Mouse (Mus musculus): ENCODE measurements around the gene Cblb.

DNA sequence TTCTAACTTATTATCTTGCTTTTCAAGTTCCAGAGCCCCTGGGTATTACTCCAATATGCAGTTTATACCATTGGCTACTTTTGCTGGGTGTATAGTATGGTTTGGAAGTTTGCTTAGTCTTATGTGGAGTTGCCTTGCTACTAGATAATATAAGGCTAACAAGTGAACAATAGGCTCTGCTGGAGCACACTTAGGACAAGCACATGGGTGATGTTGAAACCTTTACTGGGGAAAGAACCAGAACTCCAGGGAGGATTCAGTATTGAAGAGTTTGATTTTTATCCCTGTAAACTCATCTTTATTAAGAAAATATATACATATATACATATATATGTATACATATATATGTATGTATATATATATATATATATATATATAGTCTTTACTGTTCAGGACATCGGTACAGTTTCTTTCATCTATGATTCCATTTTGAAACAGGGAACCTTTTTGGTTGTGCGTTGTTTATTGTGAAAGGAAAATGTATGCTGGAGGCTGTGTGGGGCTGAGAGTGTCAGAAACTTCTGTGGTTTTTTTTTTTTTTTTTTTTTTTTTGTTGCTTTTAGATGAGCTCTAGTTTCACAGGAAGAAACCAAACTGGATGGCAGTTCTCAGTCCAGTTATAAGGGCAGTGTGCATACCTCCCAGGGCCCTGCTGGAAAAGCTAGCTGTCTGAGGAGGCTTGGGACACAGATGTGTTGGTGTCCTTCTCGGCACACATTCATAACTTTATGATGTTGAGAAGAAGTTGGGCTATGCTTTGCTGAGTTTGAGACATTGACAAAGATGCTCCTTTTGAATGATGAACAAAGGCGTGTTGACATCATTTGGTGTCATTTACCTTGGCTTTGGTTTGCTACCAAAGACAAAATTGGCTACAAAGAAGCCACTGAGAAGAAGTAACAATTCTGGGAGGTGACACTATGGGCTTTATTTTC is 2.6 kb downstream of the Cblb start:
- TF ChIP-seq POLR2A (IDR thresholded peaks at IDR 0.05; ENCODE audit: extremely low read depth, insufficient read depth, low read length) (no peak), CTCF (IDR thresholded peaks at IDR 0.05; ENCODE audit: low read depth, low read length) (no peak)
